Mouse (Mus musculus) heart, adult 9 months (tissue): ENCODE data around the gene Cenpa.
"Not testable (repeated sequence)": the region's sequence is repeated elsewhere in the genome, so short reads cannot be mapped to it uniquely, and the experiment has no call there.

Source experiments
- DNase-seq, 2 experiments: peaks; one replicate each; pipeline ENCODE4 v3.0.0; 2022; ENCODE audit warnings: low spot score in 2 of 2

The Cenpa gene

DNA sequence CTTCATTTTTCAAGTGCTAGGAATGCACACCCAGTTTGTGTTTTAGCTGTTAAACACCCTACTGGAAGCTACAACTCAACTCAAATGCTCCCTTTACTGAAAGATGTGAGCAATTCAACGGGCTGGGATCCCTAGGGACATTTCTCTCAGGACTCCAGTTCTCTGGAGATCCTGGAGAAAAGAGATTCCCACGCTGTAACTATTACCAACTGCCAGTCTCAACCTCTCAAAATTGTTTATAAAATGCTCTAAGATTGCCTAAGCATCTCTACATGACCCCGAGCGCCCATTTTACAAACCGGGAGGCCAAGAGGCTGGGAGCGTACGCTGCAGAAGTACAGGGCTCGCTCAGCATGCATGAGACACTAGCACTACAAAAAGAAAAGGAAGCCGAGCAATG is 19.2 kb upstream of the Cenpa start:
- DNase-seq, result no peak

DNA sequence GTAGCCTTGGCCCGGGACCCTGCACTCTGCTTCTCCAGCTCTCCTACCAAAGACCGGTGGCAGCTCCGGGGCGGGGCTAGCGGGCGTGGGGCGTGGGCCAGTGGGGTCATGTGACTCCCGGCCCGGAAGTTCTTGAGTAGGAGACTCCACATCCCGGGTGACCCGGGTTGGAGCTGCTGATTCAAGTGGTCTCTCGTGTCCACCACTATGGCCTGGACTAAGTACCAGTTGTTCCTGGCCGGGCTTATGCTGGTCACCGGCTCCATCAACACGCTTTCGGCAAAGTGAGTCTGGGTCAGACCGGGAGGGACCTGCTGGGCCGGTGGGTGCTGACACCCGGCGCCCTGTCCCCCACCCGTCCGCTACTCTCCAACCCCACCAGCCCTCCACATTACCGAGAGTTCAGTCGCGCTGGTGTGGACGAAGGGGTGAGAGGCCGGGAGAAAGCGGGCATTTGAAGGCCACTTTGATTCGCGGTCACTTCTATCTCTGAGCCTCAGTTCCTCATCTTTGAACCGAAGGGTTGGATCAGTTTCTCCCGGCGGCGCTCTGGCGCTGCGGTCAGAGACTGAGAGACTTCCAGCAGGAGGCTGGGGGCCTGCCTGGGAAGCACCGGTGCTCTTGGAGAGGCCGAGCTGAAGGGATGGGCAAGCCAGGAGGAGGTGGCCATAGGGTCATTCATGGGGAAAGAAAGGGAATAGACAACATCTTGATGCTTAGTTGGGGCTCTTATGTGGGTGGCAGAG is 18.6 kb upstream of the Cenpa start, which contains the start of gene Slc35f6:
Gene Slc35f6 (plus strand): TSS at position 119 of the 746 bp plus-strand sequence.
- DNase-seq, result peak; percentile 95 to 96

DNA sequence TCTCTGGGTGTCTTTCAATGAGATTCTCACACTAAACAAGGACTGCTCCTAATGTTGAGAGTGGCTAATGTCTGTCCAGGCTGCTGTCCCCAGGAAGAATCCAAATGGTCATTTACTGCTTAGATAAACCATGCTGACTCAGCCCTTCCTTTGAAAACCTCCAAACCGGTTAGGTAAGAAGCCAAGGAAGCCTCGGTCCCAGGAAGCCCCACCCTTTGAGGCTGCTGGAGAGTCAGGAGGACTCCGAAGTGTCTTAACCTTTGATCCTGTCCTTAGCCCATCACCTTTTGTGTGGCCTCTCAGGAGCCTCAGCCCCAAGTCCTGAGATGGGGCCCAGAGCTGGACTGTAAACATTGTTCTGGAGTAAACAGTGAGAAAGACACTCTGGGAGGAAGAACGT is 17.0 kb upstream of the Cenpa start:
- DNase-seq, result no peak

DNA sequence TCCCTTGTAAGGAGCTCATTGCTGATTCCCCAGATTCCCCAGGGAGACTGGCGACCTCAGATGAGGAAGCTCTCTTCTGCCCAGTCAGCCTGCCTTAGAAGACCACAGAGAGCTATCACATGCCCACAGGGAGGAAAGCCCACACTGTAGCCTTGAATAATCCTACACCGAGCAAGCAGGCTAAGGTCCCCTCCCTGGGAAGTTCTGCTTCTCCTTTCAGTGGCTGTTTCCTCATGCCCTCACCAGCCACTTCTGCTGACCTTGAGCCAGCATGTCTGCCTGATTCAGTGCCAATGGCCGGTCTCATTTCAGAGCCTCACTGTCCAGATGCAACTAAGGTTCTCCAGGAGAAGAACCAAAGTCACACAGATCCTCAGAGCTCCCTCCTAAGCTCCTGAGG is 15.8 kb upstream of the Cenpa start:
- DNase-seq, result peak; percentile 62 to 79

DNA sequence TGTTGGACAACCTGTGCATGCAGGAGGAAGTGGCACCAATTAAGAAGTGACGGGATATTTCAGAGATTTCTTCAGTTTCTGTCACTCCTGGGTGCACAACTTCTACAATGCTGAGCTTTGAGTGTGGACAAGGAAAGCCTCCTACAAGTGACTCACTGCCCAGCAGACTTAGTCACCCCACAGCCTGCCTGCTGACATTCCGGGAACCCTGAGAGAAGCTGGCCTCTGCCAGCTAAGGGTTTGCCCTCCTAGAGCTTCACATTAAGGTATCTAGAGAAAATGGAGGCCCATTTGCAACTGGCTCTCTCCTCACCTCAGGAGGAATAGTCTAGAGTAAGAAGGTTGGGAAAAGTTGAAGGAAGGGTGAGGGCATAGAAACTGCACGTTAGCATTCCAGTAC is 15.0 kb upstream of the Cenpa start:
- no peak for DNase-seq

DNA sequence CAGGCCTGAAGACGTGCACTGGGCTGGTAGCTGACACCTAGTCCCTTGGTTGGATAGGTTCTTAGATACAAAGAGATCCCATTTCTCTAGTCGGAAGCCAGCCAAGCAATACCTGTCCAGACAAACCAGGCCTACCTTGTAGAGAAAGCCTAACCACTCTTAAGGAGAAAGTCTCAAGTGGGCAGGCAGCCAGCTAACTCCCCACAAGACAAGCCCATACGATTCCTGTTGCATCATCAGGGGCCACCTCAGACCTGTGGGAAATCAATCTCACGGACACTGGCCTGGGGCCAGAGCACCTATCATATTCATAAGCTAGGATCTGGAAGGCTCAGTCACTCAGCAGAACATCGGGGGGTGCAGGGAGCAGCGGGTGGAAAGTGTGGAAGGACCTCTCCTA is 13.3 kb upstream of the Cenpa start:
- DNase-seq, result no peak

DNA sequence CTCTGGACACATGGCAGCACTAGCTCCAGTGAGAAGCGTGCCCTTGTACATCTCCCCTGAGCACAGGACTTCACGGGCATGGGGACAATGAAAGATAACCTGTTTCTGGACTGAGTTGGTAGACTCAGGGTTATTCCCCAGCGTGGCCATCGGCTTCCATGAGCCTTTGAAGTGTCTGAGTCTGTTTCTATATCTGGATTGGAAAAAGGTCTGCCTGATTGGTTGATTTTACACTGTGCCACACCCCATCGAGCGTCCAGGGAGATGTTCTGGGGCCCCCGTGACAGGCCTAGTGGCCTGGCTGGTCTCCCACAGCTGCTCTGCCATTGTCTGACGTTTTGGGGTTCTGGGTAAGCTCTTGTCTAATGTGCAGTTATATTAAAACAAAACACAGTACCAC is 11.5 kb upstream of the Cenpa start:
- no peak for DNase-seq

DNA sequence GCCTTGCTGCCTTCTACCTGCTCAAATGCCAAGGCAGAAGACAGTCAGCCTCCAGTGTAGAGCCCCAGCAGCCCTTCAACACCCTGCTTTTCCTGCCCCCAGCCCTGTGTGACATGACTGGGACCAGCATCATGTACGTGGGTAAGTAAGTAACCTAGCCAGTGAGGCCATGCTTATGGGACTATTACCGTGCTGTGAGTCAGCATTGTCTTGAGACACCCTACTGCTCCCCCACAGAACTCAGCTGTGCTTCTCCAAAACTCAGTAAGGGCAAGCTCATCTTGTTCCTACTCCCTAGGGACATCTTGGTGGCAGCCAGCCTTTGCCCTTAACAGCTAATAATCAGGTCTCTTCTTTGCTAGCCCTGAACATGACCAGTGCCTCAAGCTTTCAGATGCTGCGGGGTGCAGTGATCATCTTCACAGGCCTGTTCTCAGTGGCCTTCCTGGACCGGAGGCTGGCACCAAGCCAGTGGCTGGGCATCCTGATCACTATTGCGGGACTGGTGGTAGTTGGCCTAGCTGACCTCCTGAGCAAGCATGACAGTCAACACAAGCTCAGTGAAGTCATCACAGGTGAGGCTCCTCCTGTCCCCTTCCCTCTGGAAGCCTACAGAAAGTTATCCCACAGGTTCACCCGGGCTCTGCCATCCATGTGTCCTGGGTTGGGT is 10.9 kb upstream of the Cenpa start:
- DNase-seq, result no peak

DNA sequence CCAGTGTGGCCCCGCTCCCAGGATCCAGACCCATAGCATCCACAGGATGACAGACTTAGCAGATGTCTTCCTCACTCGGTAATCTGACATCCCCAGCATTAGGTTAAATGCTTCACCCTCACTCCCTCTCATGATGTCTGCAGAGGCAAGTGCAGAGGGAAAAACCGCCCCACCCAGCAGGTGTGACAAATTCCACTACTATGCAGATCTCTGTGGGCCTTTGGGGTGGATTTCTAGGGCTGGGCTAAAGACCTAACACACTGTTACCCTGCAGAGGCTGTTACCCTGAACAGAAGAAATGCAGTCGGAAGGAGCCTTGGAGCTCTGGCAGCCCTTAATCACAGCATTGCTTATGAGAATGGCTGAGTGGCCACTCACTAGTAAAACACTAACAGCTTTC is 7.5 kb upstream of the Cenpa start:
- no peak for DNase-seq

DNA sequence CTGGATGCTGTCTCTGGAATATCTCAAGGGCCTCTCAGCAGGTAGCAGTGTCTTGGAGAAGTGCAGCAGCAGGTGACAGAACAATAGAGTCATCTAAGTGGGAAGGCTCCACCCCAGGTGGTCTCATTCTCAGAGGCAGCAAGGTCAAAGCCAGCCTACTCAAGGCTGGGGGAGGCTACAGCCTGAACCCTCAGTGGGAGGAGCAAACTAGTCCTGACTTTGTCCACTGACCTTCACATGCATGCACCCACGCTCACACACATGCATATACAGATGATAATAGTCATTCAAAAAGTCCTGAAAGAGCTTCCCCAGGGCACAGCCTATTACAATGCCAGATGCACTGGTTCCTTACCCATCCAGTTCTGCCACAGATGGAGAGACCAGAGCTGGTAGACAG is 6.3 kb upstream of the Cenpa start:
- no peak for DNase-seq

DNA sequence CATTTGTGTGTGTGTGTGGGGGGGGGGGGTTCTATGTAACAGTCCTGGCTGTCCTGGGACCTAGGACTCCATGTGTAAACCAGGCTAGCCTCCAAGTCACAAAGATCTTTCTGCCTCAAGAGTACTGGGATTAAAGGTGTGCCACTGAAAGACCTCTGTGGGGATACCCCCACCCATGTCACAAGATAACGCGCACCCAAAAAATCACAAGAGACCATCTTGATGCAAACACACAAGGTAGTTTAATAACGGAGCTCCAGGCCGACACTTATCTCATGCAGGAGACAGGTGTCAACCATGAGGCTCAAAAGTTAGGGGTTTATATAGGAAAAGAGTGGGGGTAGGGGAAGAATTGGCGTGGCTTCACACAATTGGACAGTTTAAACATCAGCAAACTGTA is 5.8 kb upstream of the Cenpa start:
- no peak for DNase-seq

DNA sequence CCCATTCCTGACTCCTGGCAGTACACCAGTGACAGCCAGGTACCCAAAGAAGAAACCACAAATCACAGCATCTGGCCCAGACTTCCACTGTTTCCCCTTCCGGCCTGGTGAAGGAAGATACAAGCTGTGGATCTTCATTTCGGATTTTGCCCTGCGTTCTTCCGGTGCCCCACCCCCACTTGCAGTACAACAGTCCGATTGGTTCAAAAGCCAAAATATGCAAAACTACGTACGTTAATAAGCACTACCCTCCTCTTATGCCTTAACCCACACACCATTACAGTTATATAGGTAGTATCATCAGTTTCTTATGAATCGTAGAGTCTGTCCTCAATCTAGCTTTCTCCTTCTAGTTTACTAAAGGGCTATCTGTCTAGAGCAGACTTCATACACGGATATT is 1.2 kb upstream of the Cenpa start:
- no peak for DNase-seq

DNA sequence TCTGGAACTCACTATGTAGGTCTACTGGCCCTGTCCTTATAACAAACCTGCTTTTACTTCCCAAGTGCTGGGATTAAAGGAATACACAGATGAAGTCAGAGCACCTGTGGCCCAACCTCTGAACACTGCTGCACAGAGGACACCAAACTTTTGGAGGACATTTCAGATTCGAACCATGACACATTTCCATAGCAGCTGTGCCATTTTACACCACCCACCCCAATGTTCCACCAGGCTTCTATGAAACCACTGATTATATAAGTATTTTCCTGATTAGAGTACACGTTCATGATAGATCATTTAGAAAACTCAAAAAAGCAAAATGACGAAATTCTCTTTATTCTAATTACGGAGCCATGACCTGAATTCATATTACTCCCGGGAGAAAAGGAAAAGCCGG is 609 bp upstream of the Cenpa start:
- no peak for DNase-seq

DNA sequence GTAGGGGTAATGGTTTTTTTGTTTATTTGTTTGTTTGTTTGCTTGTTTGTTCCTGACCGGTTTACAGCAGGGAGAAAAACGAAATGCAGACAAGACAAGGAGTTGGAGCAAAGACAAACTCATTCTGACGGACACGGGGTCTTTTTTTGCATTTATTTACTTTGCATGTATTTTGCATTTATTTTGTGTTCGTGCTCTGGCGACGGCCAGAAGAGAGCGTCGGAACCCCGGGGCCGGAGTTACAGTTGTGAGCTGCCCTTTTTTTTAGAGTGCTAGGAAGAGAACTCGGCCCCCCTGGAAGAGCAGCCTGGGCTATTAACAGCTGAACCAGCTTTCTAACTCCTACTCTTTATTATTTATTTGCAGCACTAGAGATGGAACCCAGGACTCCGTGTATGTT is 638 bp downstream of the Cenpa start:
- DNase-seq, result no peak

DNA sequence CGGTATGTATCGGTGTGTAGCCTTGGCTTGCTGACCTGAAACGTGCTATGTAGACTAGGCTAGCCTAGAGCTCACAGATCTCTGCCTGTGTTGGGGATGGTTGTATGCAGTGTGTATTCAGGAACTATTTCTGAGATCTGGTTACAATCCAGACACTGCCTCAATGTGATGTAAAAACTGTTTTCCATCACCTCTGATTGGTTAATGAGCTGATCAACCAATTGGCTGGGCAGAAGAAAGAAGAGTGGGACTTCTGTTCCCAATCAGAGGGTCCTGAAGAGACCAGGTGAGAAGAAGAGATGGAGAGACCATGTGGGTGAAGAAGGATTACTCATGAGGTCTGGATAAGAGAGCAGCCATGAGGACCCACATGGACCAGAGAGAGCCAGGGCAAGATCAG is 1.1 kb downstream of the Cenpa start:
- no peak for DNase-seq

DNA sequence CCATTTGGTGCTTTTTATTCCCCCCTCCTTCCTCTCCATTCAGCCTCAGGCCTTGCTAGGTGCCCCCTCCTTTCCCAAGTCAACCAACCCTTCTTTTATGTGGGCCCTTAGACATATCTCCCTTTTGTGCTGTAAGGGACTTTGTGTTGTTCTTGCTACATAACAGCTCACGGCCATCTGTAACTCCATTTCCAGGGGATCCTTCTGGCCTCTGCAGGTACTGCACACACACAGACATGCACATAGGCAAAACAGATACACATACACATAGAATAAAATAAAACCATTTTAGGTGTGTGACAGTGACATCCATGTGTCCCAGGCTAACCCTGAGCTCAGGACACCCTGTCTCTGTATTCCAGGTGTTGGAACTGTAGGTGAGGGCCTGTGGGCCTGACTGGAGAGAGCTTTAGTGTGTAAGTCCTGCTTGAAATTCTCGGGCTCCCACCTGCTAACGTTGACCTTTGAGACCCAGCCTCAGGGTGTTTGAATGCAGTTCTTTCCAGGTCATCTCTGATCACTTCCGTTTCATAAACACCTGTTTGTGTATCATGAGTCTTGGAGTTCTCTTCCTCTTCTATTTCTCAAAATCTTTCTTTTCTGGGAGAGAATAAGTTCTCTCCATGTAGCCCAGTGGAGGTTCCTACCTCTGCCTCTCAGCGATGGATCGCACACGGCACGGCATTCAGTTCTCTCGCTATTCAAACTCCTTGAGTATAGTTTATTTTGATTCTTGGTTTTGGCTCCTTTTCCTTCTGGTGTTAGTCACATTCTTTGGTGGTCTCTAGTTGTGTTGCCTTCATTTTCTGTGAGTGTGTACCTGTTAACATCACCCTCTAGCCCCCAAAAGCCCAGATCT is 2.3 kb downstream of the Cenpa start:
- no peak for DNase-seq

DNA sequence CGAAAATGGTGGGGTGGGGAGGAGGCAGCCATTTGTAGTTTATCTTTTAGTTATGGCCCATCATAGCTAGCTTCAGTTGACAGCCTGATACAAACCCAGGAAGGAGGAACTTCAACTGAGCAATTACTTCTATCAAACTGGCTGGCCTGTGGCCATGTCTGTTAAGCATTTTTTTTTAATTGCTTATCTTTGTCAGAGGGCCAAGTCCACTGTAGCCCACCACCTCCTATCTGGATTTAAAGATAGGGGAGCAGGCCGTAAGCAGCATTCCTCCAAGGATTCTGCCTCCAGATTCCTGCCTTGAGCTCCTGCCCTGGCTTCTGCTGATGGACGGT is 2.9 kb downstream of the Cenpa start:
- no peak for DNase-seq

DNA sequence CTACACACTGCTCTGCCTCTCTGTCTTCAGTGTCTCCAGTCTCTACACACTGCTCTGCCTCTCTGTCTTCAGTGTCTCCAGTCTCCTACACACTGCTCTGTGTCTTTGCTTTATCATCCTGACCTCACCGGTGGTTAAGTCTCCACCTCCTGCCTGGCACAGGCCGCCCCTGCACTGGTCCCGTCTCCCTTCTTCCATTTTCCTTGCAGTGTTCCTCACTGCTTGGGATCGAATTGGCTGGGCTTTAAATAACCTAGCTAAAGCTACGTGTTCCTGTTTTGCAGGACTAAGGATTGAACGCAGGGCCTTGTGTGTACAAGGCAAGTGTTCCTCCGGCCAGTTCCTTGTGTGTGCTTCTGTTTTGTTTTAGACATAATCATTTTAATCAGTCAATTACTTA is 3.5 kb downstream of the Cenpa start:
- no peak for DNase-seq

DNA sequence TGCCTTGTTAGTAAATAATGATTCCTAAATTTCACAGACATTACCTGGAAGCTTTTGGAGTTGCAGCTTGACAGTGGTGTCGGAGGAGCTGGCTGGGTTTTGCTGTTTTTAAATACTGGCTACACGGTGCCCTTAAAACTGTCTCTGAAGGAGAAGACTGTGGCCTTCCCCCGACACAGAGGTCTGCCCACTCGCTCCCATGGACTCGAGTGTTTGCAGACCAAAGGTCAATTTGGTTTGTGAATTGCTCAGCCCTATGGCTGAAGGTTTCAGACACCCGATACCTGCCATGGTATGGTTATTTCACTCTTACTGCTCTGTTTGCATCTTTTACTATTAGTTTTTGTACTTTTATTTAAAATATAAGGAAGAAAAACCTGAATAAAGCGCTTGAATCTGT is 7.4 kb downstream of the Cenpa start:
- DNase-seq, result no peak

DNA sequence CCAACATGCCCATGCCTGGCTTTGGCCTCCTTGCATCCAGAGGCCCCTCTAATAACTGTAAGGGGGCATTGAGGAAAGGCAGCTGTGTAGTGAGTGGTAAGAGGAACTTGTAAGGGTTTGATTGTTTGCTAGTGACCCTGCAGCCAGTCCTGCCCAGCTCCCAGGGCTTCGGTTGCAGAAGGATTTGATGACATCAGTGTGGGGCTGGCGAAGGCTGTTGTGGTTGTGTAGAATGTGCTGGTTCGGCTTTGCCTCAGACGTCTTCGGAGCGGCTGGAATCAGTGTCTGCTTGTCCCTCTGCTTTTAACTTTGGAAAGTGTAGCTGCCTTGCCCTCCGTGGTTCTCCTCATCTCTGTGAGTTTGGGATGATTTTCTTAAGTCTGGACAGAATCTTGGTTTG is 10.2 kb downstream of the Cenpa start:
- DNase-seq, result no peak

DNA sequence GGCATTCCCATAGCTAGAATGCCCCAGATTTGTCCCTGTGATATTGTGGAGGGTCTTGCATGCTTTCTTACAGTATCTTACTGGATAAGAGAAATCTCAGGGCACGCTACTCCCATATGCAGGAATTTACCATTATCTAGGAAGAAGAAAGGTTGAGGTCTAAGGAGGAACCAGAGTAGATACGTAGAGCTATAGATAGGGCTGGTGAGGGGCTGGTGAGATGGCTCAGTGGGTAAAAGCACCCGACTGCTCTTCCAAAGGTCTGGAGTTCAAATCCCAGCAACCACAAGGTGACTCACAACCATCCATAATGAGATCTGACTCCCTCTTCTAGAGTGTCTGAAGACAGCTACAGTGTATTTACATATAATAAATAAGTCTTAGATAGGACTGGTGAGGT is 11.5 kb downstream of the Cenpa start:
- not testable (repeated sequence) for DNase-seq

DNA sequence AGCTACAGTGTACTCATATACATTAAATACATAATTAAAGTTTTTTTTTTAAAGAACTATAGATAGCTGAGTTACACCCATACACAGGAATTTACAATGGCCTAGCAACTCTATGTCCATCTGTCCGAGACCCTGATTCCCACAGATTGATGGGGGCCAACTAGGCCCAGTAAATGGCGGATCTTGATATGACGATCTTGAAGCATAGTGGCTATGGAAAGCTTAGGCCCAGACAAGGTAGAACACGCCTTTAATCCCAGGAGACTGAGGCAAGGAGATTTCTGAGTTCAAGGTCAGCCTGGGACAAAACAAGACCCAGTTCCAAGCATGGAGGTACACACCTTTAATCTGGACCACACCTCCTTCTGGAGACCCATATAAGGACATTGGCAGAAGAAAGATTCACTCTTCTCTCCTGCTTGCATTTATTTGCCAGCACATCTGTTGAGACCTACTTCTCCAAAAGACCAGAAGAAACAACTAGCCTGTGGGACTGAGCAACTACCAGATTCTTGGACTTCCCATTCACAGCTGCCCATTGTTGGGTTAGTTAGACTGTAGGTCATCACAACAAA is 12.2 kb downstream of the Cenpa start:
- DNase-seq, result no peak

DNA sequence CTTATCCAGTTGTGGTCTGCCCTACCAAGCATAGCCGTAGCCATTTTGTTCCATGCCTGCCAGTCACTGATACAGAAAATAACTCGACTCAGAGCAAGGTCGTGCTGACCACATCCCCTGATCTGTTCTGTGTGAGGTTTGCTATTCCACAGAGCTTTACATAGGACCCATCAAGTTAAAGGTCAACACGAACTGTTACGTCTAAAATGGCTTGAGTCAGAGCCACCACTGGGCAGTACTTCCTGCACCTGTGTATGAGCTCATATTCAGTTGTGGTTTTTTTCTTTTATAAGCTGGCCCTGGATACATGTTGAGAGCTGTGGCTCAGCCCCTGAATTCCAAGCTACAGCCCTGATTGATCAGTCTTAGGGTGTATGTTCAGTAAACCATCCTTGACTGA is 13.0 kb downstream of the Cenpa start:
- no peak for DNase-seq
